Mouse (Mus musculus): Measurements from ENCODE around the gene Kptn.
A peak's percentile ranks its signal among the peaks of the same experiment; 100 is the strongest.

Gene Kptn

DNA sequence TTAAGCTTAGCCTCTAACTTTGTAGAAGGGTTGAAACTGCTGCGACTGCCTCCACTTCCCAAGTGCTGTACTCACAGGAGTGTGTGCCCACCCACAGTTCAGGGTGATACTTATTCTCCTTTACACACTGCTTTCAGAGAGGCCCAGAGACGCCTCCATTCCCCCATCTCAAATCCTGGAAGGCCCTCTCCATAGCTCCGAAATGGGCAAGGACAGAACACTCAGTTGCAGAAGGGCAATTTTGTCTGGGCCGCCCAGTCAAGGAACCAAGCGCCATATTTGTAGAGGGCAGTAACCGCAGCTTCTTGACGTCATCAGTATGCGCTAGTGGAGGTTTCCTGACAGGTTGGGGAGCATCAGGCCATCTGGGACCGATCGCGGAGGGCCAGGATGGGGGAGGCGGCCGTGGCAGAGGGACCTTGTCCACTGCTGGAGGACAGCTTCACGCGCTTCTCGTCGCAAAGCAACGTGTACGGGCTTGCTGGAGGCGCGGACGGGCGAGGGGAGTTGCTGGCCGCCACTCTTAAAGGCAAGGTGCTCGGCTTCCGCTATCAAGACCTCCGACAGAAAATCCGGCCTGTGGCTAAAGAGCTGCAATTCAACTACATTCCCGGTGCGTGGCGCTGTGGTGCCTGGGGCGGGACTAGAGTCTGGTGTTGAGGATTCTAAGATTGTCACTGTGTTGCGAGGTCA, at the start of gene Kptn:
Kptn (plus strand) TSS at position 327 of the 693 bp plus-strand sequence.
- DNase-seq = peak; percentile 91

DNA sequence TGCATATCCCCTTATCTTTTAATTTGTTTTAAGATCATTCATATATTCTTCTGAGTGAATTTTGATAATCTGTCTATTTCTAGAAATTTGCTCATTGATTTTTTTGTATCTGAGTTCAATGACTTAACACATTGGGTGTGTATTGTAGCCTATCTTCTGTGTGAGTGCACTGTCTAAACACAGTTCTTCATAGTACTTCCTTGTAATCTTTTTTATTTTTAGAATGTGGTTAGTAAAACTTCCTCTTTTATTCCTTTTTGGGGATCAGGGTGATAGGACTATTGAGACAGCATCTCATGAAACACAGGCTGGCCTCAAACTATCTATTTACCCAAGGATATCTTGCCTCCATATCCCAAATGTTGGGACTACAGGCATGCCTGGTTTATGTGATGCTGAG, 48.8 kb upstream of the Kptn start:
- DNase-seq = no peak

DNA sequence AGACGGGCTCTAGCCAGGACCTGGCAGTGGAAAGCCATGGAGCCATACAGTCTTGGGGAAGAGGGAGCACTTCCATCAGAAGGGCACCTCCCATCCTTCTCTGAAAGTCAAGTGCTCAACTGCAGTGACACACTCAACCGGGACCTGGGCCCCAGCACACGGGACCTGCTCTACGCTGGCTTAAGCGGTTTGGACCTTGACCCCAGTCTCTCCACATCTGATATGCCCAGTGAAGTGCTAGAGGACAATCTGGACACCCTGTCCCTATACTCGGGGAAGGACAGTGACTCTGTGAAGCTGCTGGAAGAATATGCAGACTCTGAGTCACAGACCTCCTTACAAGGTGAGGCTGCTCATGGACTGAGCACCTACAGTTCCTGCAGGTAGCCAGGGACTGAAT, 47.8 kb upstream of the Kptn start:
- DNase-seq = no peak

DNA sequence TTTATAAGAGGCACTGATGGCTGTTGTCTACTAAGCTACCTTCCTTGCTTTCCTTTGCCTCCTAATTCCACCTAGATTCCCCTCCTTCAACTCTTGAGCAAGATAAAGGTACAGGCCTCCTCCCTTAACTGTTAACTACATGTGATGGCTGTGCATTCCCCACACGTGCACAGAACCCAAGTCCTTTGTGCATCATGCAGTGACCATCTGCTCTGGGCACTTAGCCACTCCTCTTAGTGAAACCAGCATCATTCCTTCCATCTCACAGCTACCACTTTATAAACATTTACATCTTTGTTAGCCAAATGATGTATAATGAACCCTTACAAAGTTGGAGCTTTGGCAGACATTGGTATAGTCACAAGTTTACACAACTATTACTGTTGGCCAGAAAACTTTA, 39.7 kb upstream of the Kptn start:
- no peak for DNase-seq

DNA sequence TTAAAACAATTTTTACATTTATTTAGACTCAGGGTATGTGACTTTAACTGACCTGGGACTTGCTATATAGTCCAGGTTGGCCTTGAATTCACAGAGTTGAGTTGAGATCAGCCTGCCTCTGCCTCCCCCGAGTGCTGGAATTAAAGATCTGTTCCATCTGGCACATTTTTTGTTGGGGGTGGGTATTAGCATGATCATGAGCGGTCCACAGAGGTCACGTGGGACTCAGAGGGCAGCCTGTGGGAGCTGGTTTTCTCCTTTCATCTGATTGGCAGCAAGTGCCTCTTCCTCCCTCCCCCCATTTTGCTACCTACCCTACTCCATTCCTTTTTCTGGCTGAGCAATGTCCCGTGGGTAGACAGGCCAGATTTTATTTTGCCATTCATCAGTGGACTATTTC, 39.1 kb upstream of the Kptn start:
- DNase-seq = no peak

DNA sequence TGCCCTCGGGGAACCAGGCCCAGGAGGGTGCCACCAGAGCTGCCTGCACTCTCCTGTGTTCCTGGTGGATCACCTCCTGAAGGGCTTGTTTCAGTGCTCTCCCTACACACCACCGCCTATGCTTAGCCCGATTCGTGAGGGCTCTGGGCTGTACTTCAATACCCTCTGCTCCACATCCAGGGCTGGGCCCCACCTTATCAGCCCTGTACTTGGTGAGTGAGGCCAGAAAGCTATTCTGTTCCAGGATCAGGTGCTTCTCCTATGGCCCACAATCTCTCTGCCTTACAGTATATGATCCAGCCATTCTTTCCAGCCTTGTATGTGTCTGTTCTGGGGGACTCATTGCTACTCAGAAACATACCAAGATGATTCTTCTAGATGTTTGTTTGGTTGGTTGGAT, 36.3 kb upstream of the Kptn start:
- no peak for DNase-seq

DNA sequence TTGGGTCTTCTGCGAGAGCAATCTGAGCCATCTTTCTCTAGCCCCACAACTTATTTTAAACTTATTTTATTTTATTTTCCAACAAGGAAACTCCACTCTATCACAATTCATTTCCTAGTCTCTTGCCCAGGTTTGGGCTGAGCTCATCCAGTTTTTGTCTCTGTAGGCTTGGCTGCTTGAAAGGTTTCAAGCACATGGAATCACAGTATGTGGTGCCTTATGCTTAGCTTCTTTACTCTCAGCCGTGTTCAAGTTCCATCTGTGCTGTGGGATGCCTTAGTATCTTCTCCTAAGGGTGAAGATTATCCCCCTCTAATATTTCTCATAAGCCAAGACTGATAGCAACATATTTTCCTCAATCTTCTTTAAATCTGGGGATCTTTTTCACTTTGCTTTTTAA, 32.1 kb upstream of the Kptn start:
- no peak for DNase-seq

DNA sequence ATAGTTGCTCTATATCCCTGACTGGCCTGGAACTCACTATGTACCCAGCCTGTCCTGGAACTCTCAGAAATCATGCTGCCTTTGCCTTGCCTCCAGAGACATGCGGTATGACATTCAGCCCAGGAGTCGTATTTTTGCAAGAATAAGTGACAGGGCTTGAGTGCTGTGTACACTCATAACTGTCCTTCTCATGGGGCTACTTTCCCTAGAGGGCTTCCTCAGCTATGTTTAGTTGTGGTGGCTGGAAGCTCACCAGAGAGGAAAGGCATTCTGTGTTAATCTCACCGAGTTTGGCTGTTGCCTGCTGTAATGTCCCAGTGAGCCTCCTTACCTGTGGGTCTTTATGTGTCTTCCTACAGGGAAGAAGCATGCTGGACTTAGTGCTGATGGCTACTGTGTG, 25.1 kb upstream of the Kptn start:
- no peak for DNase-seq

DNA sequence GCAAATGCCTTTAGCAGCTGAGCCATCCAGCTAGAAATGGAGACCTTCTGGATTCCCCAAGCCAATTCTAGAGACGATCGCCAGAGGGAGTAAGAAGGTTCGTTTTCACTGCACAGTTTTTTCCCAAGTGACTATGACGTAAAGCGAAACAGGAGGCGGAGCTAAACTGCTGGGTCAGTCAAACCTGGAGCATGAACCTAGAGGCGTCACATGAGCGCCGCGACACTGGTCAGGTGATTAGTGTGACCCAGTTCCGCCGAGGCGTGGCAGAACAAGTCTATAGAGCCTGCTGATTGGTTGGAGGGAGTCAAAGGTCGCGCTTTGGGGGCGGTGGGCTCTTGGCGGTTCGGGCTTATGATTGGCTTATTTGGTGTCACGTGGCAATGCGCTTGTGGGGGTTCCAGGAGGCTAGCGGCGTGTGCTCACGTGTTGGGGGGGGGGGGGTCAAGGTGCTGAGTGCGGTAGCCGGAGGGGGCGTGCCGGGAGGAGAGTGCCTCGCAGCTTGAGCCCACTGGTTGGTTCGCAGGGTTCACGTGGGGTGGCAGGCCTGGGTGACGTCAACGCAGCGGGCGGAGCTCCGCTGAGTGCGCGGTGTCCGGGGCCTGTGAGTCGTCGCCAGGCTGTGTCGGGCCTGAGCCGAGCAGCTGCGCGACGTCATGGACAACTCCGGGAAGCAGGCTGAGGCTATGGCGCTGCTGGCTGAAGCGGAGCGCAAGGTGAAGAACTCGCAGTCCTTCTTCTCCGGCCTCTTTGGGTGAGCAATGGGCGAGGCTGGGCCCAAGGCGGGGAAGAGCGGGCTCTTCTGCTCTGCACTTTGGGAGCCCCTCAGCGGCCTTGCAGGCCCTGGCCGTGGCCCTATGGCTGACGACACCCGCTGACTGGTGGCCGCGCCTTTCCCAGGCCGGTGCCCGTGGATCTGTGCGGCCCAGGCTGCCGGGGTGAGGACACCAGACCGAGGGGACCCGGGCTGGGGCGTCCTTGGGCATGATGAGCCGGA, 21.4 kb upstream of the Kptn start, which contains the start of gene Napa:
Napa (plus strand) TSS at position 438 of the 997 bp plus-strand sequence.
- peak; percentile 97 for DNase-seq

DNA sequence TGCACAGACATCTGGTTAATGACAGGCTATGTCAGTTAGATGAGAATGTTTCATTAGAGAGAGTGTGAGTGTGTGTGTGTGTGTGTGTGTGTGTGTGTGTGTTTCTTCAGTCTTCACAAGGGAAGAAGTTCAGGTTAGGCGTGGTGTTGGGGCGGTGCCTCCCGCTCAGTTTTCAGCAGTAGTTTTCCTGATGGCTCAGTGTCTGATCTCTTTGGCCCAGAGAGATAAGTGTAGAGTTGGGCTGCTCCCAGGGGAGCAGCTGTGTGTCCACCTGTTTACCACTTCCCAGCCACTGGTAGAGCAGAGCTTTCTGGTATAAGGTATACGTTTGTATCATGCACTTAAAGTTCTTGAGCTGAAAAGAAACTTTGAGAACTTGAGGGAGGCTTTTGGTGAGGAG, 19.8 kb upstream of the Kptn start:
- DNase-seq = no peak

DNA sequence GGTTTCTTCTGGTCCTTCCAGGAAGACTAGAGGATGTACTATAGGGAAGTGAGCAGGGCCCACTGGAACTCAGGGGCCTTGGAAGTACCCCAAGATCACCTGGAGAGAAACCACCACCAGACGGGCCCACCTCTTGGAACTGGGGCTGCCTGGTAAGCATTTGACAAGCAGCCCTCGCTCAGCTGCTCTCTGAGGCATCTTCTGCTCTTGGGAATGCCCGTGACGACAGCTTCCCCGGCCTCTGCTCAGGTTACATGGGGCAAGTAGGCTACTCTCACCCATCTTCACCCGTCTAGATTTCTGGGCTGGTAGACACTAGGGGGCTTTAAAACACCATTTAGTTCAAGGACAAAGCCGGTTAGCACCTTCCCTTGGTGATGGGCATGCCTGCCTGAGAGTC, 18.6 kb upstream of the Kptn start:
- no peak for DNase-seq

DNA sequence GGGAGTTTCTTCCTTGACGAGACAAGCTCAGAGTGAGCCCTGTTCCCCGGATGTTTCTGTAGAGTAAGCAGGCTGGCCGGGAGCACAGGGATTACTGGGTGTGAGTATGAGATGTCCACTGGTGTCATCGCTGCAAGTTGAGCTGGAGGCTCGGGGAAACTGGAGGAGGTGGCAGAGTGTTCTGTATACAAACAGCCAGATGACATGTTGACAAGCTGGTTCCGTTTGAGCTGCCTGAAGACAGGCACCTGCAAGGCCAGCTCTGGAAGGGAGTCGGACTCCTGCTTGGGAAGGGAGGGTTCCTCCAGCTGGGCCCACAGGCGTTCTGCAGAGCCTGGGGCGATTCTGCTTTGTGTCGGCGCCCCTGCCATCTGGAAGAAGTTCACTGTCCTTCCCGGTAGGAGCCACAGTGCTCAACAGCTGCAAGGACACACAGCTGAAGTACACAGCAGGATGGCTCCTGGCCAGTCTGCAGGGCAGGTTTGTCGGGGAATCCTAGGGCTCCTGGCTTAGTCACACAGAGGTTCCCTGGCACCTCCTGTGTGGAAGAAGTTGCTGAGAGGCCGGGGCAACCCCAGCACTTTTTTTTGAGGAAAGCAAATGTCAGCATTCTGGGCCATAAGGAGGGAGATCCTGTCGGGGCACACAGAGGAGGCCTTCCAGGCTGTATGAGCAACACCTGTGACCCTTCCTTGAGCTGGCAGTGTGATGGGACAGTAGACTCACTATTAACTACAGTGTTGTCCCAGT, 17.8 kb upstream of the Kptn start:
- DNase-seq = no peak

DNA sequence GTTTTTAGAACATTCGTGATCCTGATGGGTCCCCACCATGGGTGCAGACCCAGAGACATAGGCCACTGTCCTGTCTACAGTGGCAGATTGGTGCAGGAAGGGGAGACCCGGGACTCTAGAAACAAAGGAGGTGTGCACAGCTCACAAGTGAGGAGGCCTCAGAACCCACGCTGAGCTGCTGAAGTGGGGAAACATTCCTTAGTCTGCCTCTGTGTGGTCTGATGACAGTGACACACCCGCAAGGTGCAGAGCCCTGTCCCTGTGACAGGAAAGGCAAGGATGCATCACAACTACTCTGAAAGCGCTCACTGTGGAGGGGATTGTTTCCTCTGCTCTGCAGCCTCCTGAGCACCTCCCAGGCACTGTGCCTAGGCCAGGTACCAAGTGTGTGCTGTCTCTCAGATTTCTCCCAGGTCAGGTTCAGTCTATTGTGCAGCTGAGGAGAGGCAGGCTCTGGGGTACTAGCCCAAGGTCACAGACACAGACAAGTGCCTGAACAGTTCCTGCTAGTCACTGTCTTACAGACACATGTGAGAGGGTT, 16.9 kb upstream of the Kptn start:
- DNase-seq = no peak

DNA sequence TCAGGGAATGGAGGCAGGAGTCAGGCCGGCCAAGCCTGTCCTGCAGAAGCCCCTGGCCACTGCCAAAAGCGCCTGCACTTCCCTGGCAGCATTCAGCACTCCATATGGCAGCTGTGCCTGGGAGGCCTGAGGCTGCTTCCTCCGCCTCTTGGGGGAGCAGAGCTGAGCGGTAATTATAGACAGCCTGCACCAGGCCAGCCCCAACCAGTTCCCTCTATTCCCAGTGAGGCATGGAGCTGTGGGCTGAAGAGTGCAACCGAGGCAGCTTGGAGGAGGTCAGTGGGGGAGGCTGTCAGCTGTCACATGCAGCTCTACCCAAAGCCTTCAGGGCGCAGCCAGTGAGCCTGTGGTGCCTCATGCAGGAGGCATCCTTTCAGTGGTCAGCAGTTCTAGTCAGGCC, 15.9 kb upstream of the Kptn start:
- DNase-seq = no peak

DNA sequence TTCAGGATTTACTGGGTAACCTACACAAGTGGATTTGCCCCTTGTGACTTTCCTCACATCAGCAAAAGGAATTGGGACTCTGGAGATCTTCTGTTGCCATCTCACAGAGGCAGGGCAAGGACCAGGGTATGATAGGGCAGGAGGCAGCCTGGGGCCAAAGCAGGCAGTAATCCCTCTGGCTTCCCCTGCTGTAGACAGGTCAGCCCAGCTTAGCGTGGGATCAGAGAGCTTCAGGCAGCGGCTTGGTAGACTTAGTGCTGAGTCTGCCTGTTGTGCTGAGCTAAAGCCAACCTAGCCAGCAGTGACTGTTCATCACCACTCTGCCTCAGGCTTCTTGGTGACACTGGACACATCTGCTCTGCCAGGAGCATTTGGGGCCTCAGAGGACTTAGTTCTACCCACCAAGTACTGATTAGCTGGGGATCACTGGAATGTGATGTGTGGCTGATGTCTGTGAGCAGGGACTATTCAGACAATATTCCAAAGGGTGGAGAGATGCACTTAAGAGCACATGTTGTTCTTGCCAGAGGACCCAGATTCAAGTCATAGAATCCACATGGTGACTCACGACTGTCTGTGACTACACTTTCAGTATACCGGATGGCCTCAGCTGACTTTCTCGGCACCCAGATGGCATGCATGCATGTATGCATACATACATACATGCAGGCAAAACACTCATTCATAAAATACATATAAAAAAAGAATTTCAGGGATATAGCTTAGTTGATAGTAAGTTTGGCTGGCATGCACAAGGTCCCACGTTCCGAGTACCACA, 14.9 kb upstream of the Kptn start:
- no peak for DNase-seq

DNA sequence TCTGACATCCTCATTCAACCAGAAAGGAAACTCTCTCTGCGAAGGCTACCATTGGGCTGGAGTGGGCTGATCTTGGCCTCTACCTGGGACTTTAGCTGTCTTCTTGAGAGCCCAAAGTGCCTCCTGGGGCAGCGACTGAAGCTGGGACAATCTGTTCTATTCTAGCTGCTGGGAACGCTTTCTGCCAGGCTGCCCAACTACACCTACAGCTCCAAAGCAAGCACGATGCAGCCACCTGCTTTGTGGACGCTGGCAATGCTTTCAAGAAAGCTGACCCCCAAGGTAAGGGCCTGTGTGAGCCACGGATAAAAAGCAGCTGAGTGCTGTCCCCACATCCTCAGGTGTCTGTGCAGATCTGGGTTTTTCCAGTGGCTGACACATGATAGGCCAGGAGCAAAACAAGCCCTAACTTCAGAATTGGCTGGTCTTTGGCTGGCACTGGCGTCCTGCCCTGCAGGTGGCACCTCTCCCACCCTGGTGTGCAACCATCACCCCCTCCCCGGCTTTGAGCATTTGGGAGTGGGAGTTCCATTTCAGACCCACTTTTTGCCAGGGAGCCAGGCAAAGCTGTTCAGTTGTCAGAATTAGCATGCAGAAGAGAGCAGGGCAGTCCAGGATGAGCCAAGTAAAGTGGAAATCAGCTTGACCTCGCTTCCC, 10.7 kb upstream of the Kptn start:
- no peak for DNase-seq

DNA sequence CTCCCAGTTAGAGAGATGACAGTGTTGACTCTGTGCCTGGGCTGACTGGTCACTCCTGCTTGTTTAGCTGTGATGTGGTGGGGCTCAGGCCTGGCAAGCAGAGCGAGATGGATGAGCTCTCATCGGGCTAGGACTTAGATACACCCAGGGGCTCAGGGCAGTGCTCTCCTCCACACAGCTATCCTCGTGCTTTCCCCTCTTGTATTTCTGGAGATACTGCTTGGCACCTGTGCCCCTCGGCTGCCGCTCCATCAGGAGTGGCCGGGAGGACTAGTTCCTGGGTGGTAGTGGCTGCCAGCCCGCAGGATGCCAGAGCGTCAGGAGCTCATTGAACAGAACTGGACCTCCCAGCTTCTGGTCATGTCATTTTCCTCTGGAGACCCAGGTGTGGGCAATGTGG, 9.5 kb upstream of the Kptn start:
- no peak for DNase-seq

DNA sequence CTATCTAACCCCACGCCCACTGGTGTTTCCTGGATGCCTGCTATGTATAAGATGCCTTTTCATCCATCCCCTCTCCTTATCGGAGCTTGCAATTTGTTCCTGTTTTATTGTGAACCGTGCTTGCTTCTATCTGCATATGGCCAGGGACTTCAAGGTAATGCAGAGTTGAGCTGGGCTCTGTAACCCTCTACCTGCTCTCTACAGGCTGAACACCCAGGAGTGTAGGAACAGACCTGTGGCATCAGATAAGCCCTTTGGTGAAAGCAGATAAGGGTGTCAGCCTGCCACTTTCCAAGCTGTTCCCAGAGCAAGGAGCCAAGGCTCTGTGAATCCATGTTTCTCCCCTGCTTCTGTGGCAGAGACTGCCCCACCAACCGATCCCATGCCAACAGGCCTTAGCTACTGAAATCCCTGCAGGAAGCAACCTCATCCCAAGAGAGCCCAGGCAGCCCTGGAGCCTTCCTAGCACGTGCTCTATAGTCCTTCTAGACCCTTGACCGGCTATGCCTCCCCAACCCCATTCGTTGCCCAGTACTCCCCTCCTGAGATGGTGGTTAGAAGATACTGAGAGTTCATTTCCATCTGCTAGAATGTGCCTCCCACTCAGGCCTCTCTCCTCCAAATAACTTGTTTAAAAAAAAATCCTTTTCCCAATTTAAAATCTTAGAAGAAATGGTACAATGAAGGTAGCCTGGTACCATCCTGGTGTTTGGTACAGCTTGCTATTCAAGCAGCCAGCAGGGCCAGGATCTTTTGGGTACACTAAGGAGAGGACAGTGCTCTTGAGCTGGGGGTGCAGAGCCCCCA, 8.2 kb upstream of the Kptn start:
- no peak for DNase-seq

DNA sequence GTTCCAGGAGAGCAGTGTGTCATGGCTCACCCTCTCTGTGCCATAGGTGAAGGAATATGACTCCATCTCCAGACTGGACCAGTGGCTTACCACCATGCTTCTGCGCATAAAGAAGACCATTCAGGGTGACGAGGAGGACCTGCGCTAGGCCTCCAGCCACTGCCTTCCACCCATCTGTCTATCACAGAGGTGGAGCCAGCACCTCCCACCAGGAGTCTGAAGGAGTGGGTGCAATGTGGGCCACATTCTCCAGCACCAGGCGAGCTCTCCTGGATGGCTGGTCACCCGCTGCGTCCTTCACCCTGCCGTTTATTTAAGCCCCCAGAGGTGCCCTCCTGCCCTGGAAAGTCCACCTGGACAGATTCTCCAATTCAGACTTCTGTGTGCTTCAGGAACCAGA, 3.3 kb upstream of the Kptn start:
- DNase-seq = no peak

DNA sequence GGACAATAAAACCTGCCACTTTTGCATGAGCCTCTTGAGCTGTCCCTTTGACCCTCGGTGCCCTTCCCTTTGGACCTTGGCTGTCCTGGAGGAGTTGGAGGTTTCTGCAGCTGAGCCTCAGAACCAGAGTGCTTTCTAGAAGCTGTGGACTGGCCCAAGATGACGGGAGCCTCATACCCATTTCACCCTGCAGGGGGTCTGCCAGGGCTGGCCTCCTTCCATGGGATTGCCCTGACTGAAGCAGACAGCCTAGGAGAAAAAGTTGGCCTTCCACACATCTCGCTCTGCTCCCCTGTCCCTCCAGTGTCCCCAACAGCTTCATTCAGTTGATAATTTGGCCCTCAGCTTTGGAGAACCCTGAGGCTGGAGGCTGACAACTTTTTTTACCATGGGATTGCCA, 2.6 kb upstream of the Kptn start:
- no peak for DNase-seq

DNA sequence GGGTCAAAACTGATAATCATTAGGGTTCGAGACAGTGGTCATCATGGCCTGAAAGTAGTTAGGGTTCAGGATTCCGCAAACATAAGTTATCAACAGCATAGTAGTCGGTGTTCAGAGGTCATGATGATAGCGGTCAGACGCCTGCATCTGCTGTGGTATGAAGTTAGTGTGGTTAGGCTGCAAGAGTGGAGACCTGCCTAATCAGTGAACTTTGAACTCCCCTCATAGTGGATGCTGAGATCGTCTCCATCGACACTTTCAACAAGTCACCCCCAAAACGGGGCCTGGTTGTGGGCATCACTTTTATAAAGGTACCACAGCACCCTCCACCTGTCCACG, 536 bp downstream of the Kptn start:
- DNase-seq = no peak

Data from thymus, postnatal 25 days (tissue).